Mouse (Mus musculus) pancreas, adult 10 weeks (tissue): ENCODE measurements around the gene Pex6. TPM values are rescaled to one million over a fixed set of nuclear protein-coding genes. Genes with fewer than 3 reads are reported as not detected.

Experiments used
- polyA plus RNA-seq: library from polyadenylated mRNA; stranded (reverse); fragments of 350-450 nt; fragmentation: Illumina TruSeq; extraction: RNeasy Lipid Tissue Mini Kit (QIAGEN cat#74804); gene quantifications from one replicate; pipeline ENCODE4 v1.2.3, GENCODE M21; 2015; ENCODE audit warnings: low read depth, low replicate concordance; ENCODE audit not compliant: insufficient read depth

Gene Pex6
- polyA plus RNA-seq: 13.1 TPM

DNA sequence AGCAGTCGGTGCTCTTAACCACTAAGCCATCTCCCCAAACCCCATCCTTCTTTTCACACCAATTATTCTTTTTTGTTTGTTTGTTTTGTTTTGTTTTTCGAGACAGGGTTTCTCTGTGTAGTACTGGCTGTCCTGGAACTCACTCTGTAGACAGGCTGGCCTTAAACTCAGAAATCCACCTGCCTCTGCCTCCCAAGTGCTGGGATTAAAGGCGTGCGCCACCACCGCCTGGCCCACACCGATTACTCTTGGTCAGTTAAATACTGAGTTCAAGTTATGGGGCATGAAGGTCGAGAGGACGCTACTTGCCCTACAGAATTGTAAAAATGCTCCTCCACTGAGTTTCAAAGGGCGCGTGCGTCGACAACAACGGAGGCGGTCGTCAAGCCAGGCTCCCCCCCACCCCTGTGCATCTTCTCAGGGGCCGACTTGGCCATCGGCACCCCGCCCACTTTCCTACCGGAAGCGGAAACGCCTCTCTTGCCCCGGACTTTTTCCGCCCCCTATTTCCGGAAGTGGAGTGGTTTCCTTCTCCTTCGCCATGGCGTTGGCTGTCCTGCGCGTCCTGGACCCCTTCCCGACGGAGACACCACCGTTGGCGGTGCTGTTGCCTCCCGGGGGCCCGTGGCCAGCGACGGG, at the start of gene Pex6:
TSS of gene Pex6 (plus strand) at position 505 of the 639 bp plus-strand sequence.

DNA sequence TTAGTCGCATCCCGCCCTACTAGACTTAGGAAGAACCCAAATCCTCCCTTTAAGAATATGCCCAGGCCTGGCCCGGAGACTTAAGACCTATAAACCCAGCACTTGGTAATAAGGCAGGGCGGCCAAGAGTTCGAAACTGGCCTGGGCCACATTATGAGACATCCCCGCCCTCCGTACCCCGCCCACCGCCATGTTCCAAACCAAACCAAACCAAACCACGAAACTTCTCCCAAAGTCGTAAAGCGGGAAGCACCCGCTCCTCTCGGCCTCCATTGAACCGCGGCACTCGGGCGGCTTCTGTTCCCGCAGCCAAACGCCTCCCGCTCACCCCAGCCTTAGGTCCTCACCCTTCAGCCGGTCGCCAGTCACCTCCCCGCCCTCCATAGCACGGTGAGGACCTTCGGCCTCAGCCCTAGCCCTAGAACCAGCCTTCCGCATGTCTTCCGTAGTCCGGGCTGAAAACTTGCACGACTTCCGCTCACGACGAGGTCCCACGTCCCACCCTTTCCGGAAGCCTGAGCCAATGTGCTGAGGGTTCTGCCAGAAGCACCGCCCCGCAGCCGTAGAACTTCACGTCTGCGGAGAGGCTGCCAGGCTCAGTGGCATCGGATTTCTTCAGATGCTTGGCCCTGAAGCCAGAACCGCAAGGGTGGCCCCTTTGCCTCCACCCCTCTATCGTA, 37.3 kb upstream of the Pex6 start, which contains the start of gene Rrp36:
TSS of gene Rrp36 (minus strand) at position 503 of the 680 bp plus-strand sequence.

DNA sequence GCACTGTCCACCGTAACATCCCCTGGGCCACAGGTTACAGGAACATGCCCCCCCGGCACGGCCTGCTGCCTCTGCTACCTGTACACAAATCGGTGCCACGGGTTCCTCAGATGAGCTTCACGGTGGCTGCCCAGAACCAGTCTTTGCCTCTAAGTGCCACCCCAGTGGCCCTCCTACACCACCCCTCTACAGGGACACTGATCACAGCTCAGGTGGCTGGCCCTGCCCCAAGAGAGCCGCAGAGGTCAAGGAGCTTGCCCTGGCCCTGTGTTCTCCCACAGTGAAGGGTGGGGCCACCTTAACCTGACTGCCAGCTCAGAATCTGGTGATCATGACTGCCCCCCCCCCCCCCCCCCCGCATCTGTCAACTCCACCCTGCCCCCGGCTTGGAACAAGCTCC, 32.8 kb upstream of the Pex6 start, which contains the start of gene Mea1:
TSS of gene Mea1 (plus strand) at position 378 of the 400 bp plus-strand sequence.

DNA sequence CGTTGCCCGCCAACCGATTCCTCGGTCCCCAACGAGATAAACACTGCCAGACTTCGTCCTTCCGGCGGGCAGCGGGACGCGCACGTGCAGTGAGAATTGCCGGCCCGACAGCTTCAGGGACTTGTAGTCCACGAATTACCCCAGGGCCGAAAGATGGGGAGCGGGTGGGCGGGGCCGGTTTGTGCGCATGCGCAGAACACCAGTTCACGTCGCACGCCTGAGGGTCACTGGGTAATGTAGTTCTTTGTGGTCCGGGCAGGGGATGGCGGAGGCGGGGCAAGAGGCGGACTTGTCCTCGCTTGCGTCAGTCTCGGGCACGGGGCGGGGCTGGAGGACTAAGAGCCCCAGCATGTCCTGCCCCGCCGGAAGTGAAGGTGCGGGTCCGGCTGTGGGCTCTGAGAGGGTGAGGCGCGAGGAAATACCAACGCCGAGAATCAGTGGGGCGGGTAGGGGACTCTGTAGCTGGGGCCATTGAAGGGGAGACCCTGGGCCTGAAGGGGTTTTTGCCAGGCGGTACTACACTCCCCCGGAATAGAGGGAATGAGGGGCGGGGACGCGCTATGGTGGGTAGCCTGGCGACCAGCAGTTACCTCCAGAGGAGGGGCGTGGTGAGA, 30.4 kb upstream of the Pex6 start, which contains the start of gene Klhdc3:
TSS of gene Klhdc3 (minus strand) at position 155 of the 614 bp plus-strand sequence.

DNA sequence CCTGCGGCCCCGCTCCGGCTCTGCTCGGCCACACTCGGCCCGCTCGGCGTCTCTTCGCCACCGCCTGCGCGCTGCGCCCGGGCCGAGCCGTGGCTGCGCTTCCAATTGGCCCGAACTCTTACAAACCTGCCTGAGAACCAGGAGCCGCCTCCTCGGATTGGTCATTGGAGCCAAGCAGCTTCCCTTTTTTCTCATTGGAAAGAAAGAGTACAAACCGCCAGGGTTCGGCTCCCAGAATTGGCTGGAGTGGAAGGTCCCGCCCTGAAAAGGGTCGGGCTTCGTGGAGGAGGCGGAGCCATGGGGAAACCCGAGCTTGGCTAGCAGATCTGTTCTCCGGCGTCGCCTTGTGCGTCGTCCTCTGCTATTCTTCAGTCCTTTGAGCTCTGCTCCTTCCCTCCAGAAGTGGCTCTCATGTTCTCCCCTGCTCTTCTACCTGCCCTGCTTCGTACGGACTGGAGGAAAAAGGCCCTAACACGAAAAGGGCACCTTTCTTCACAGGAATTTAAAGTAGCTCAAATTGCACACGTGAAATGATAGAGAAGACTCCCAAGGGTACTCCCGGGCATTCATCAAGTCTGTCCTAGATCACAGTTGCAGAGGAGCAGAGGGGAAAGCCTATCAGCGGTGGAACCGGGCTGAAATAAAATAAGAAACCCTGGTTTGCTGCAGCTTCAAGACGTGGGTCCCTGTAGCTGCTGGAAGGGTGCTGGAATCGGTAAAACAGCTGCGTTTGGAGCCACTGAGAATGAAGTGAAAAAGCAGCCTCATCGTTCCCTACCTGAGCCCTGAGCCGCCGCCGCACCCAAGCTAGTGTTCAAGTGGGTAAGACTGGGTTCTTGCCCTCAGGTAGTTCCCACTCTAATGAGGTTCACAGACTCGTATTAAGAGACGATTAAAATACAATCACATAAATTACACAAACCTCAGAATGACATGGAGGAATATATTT, 6.1 kb upstream of the Pex6 start, which contains the start of gene Ppp2r5d:
TSS of gene Ppp2r5d (minus strand) at position 225 of the 949 bp plus-strand sequence.

DNA sequence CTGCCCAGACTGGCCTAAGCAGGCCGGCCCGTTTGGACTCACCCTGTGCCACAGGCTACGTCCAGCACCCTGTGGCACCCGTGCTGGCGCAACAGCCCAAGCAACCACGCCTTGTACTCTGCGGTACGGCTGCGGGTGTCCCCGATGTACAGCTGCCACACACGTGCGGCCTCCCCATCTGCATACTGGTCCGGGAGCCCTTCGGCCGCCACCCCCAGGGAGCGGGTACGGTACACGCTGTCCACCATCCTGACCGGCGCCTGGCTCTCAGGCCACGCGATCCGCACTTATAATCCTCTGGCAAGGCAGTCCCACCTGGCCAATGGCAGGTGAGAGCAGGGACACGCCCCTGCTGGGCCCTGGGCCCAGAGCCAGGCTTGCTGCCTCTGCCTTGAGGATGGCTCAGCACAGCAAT, 17.6 kb downstream of the Pex6 start, which contains the start of gene Gnmt:
TSS of gene Gnmt (minus strand) at position 265 of the 415 bp plus-strand sequence.

DNA sequence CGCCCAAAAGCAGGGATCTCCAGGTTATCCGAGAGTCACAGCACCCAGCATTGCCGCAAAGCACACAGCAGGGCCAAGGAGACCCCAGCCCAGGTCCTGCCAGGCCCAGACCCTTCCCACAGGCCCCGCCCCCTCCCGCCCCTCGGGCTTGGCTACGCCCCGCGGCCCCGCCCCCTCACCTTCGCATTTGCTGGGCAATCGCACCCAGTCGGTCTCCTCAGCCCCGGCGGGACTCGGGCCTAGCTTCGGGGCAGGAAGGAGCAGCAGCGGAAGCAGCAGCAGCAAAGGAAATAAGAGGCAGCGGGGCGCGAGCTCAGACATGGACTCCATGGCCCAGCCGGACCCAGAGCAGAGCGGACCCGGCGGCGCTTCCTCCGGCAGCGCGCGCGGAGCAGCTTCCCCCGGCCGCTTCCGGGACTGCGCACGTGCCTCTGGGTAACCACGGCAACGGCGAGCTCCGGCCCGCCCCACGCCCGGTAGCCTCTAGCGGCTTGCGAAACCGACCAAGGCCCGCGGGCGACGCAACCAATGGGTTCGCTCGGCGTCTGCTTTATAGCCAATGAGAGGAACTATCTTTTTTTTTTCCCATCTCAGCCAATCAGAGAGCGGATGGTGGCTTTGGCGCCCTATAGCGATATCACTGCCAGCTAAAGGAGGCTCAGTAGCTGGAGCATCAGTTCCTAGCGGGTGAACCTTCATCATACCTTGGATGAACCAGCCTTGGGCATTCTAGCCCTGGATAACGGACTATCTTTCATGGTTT, 40.7 kb downstream of the Pex6 start, which contains the start of gene Cnpy3:
TSS of gene Cnpy3 (minus strand) at position 421 of the 763 bp plus-strand sequence.

DNA sequence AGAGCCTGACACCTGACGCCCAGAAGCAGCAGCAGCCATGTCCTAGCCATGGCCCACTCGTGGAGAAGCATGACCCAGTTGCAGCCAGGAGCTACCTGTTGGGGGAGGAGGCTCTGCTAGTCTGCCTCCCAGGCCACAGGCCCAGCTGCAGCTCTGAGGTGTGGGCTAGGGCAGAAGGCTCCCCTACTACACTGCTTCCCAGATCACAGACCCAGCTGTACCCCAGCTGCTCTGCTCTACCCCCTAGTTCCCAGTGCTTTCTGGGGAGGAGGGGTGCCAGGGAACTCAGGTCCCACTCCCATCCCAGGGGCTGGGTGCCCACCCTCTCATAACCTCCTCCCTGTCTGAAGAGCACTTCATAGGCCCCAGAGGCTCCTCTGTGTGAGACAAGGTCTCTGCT, 52.3 kb downstream of the Pex6 start, which contains the start of gene Ptcra:
TSS of gene Ptcra (minus strand) at position 169 of the 400 bp plus-strand sequence.

DNA sequence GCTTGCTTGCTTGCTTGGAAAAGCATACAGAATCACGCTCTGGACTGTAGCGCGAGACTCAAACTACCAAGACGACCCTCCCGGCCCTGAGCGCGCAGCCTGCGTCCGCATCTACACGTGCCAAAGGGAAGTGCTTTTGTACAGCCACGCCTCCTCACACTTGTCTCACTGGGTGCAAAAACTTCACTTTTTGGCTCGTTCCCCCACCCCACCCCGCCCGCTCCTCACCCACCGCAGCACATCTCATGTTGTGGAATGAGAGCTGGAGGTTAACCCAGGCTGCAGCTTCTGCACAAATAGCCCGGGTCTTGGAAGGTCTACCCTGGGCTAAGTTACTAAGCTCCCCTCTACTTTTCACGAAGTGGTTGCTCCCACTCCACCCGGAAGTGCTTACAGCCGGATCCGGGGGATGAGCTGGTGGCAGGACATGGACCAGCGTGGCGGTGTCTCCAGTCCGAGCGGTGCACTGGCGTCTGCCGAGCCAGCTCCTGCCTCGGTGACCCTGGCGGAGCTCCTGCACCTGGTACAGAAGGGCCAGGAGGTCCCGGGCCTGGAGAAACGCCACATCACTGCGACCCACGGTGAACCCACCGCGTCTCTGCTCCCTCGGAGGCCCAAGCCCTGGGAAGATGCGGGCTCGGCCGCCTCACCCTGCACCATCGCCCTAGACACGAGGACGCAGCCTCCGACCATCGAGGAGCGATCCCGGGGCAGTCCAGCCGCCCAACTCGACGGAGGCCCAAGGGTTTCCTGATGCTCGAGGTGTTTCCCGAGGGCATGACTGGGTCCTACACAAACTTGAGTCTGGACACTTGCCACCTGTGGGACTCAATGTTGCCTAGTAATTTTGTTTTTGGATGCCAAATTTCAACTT, 61.4 kb downstream of the Pex6 start, which contains the start of gene 2310039H08Rik:
TSS of gene 2310039H08Rik (plus strand) at position 232 of the 874 bp plus-strand sequence.

Other genes starting within 250 kb of the Pex6 start
- not detected for gene Ttbk1, start 223.8 kb upstream of the Pex6 start, polyA plus RNA-seq
- 1.7 TPM for gene Dnph1, start 214.8 kb upstream of the Pex6 start, polyA plus RNA-seq
- gene Cul9, start 165.1 kb upstream of the Pex6 start, polyA plus RNA-seq: 5.5 TPM
- gene Srf, start 155.3 kb upstream of the Pex6 start, polyA plus RNA-seq: 9.9 TPM
- gene Ptk7, start 82.0 kb upstream of the Pex6 start, polyA plus RNA-seq: 5.2 TPM
- gene Klc4, start 65.4 kb upstream of the Pex6 start, polyA plus RNA-seq: 6.9 TPM
- gene Mrpl2, start 65.2 kb upstream of the Pex6 start, polyA plus RNA-seq: 28.6 TPM
- 12.1 TPM for gene Cul7, start 61.1 kb upstream of the Pex6 start, polyA plus RNA-seq
- gene Rrp36, start 37.1 kb upstream of the Pex6 start, polyA plus RNA-seq: 5.5 TPM
- gene Mea1, start 32.7 kb upstream of the Pex6 start, polyA plus RNA-seq: 20.0 TPM
- 14.0 TPM for gene Klhdc3, start 30.5 kb upstream of the Pex6 start, polyA plus RNA-seq
- 12.1 TPM for gene Ppp2r5d, start 6.4 kb upstream of the Pex6 start, polyA plus RNA-seq
- gene Gnmt, start 17.7 kb downstream of the Pex6 start, polyA plus RNA-seq: 55.2 TPM
- 16.6 TPM for gene Cnpy3, start 40.8 kb downstream of the Pex6 start, polyA plus RNA-seq
- not detected for gene Ptcra, start 52.2 kb downstream of the Pex6 start, polyA plus RNA-seq
- gene 2310039H08Rik, start 61.2 kb downstream of the Pex6 start, polyA plus RNA-seq: 17.3 TPM
- 13.0 TPM for gene Rpl7l1, start 71.2 kb downstream of the Pex6 start, polyA plus RNA-seq
- gene Bicral, start 147.0 kb downstream of the Pex6 start, polyA plus RNA-seq: 4.3 TPM
- gene Tbcc, start 179.2 kb downstream of the Pex6 start, polyA plus RNA-seq: 5.2 TPM
- gene Prph2, start 199.0 kb downstream of the Pex6 start, polyA plus RNA-seq: not detected